In genomic region chr10:28730122-28730521, GRCm38 (mm10) we compare ENCODE assay signal across 9 mouse cellular contexts.
DNase-seq lines count a peak whose midpoint lies in the region; ATAC-seq lines count a peak whose summit lies in the region.
"Had no signal": no experiment of that assay in that cellular context is flagged by ENCODE, and none has a peak within 500 bp of the region (broad histone marks: within the 10 kb centered on the region; RNA-seq: fewer than 3 reads in every experiment).

No protein-coding gene starts in this region.

- H3K9ac ChIP-seq in neural tube, embryonic 11.5 days (ENCODE audit: low read length): no peak overlapping the region

- 13% methylated on average over 2 of the region's 2 CpGs for WGBS in neural tube, embryonic 11.5 days

- H3K4me3 ChIP-seq in neural tube, embryonic 11.5 days (ENCODE audit: low read depth, low read length): no peak overlapping the region
- H3K4me3 ChIP-seq: myocyte had no signal

- DNase-seq in heart, adult 18-20 months: peak; percentile 2 to 20
- no peak for DNase-seq in heart, adult 9 months (ENCODE audit: low spot score in 2 of 2)
- peak; percentile 36 for DNase-seq in neural tube, embryonic 11.5 days (ENCODE audit: low spot score)
- DNase-seq in neural tube, embryonic 10.5 days (ENCODE audit: extremely low spot score, low spot score): no peak
- DNase-seq in embryo, embryonic 9.5 days (ENCODE audit: extremely low spot score): peak; percentile 37
- DNase-seq in urinary bladder, adult 2 months (ENCODE audit: low spot score): no peak
- no peak for DNase-seq in MN1 (ENCODE audit: low spot score)

- H3K4me1 ChIP-seq in neural tube, embryonic 11.5 days (ENCODE audit: control insufficient read depth, insufficient read depth, low read length): no peaks in the 10 kb centered on the region

- no peak overlapping the region for H3K27ac ChIP-seq in neural tube, embryonic 11.5 days (ENCODE audit: low read depth, low read length)

- ATAC-seq in neural tube, embryonic 11.5 days (ENCODE audit: insufficient read depth, low FRiP score, low TSS enrichment): 0 out of 2 replicates have a peak, but pooled peaks have one; percentile 71
- ATAC-seq in megakaryocyte progenitor cell, adult 5-6 weeks (replicated peaks; ENCODE audit: poor library complexity): peak; percentile 94

- H3K4me2 ChIP-seq in neural tube, embryonic 11.5 days (ENCODE audit: low read depth): no peak overlapping the region

- H3K36me3 ChIP-seq in neural tube, embryonic 11.5 days (ENCODE audit: control insufficient read depth, insufficient read depth, low read length): no peaks in the 10 kb centered on the region

- H3K27me3 ChIP-seq in neural tube, embryonic 11.5 days (ENCODE audit: control insufficient read depth, insufficient read depth, low read length): no peaks in the 10 kb centered on the region

- H3K9me3 ChIP-seq in neural tube, embryonic 11.5 days (ENCODE audit: control insufficient read depth, low read length): no peaks in the 10 kb centered on the region

Comparison
In these comparisons a context has a peak if more than half of its experiments do, and no peak if none do; other contexts are left out.
1. DNase-seq: peak in heart, adult 18-20 months (2 of 2), neural tube, embryonic 11.5 days (single experiment) and embryo, embryonic 9.5 days (single experiment); none in heart, adult 9 months (0 of 2), neural tube, embryonic 10.5 days (single experiment), urinary bladder, adult 2 months (single experiment) and MN1 (single experiment).